Mouse (Mus musculus) brain, adult 10 weeks (tissue): Measurements from ENCODE around the gene Mcrip2. TPM values are rescaled to one million over a fixed set of nuclear protein-coding genes. Genes with fewer than 3 reads are reported as not detected.

Experiments used
- polyA plus RNA-seq: library from polyadenylated mRNA; stranded (reverse); fragments of 350-450 nt; fragmentation: Illumina TruSeq; extraction: RNeasy Lipid Tissue Mini Kit (QIAGEN cat#74804); gene quantifications from one replicate; pipeline ENCODE4 v1.2.3, GENCODE M21; 2015; ENCODE audit warnings: low read depth, low replicate concordance

Mcrip2 gene
- 19.9 TPM for polyA plus RNA-seq

GRCm38 (mm10) chr17:25868601-25869191 is at the start of gene Mcrip2:
Gene Mcrip2, minus strand, starts transcription at chr17:25868764.

DNA sequence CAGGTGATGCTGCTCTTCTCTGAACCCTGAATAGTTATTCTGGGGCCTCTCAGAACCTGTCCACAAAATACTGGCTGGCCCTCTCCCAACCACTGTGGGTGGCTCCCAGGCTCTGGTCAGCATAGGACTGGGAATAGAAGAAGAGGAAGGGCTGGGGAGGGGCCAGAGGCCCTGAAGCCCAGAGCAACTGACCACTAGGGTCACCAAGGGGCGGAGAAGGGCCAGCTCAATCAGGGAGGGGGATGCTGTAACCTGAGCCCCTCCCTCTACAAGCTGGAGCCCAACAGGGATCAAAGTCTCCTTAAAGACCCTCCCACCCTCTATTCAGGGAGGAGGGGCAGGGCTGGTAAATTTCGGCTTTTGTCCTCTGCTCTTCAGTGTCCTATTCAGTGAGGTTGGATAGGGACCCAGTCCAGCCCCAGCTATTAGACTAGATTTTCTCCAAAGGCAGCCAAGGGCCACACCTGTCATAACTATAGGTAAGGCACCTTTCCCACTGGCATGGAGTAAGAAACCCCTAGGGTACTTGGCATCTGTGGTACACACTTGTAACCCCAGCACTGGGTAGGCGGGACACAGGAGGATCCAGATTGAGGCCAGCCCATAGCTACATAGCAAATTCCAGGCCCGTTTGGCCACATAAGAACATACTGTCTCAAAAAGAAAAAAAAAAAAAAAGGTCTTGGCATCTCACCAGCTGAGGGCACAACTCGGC is 11.8 kb upstream of the Mcrip2 start, which contains the start of gene Wfikkn1:
Gene Wfikkn1 (minus strand): TSS at position 663 of the 715 bp plus-strand sequence.

DNA sequence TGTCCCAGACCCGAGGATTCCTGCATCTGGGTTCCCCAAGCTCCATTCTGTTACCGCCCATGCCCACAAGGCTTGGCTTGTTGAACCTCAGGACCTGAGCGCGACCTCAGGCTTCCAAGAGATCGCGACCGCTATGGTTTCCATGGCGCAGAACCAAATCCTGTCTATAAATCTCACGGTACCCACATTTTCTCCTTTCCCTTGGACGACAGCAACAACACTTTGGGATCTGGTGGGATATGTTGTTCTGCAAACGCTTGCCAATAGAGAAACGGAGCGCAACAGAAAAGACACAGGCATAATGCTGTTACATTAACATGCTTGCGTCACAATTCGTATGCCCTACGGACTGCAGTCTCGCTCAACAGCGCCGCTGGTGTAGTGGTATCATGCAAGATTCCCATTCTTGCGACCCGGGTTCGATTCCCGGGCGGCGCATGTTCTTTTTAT is 6.2 kb upstream of the Mcrip2 start, which contains the start of gene Mettl26:
Gene Mettl26 (plus strand): TSS at position 354 of the 450 bp plus-strand sequence.

DNA sequence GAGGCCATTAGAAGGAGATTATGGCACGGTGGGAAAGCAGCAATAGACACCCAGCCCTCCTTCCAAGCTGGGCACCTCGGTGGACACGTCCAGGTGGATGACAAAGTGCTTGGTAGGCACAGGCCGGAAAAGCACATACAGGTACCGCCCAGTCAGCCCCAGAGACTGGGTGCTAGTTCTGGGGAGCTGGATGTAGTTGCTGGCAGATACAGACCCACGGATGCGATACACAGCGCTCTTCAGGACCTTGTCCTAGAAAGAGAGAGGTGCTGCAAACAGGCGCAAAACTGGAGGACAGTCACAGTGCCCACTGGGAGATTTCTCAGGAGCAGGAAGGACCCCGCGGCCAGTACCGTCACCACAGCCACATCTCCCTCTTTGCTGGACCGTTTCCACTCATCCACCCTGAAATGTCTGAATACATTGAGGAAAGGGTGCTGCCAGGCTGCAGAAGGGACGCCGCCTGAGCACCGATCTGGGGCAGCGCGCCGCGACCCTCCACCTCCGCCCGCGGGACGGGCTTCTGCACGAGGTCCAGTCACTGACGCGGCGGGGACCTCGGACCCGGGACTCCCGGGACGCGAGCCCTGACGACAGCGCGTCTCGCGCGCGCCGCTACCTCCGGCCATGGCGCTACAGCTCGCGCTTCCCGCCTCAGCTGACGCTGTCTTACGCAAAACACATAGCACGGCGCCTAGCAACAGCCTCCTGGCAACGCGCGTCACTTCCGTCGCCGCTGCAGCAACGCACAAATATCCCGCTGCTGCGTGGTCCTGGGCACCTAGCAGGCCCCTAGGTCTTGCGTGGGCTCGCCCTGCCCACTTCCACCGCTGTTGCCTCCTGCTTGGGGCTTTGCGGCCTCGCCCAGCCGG is 7.5 kb downstream of the Mcrip2 start, which contains the start of gene Wdr90:
Gene Wdr90 (minus strand): TSS at position 670 of the 872 bp plus-strand sequence.

GRCm38 (mm10) chr17:25844396-25844901 is 24.1 kb downstream of the Mcrip2 start, which contains the start of gene Rhot2:
Gene Rhot2, minus strand, starts transcription at chr17:25844851.

DNA sequence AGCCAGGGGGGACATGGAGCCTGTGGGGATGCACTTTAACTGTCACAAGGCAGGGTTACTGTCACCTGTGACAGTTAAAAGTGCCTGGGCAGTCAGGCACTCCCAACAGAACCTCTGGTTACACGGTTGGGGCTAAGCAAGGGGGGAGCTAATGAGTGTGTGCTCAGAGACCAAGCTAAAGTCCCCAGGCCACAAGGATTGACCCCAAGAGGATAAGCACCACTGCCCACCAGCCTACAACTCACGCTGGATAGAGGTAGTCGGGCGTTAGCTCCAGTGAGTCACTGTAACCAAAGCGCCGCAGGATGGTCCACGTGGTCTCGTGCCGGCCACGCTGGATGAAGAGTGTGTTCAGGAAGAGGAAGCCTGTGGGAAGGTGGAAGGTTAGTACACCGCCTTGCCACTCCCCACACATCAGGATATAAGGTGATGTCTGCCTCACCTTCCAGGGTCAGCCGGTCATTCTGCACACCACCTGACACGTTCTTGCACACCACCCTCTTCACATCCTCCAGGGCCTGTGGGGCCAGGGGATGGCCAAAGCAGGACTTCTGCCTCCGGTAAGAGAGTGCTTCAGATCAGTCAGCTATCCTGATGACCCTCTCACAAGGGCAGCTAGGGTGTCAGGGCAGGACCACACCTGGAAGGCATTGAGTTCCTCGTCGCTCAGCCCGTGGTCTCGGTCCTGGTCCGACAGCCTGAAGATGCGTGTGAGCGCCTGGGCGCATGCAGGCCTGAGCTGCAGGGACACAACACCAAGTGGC is 27.3 kb downstream of the Mcrip2 start, which contains the start of gene Gm20683:
Gene Gm20683 (minus strand): TSS at position 647 of the 764 bp plus-strand sequence.

DNA sequence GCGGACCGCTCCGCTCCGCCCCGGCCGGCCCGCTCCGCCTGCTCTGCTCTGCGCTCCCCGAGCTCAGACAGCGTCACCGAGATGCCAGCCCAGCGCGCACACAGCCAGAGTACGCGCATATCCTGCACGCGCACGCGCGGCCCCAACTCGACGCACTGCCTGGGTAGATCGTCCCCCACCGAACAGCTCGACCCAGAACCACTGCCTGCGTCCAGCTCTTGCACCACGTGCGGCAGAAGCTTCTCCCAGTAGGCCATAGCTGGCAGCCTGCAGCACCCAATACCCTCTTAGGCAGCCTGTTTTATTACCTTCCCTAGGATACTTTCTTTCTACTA is 31.5 kb downstream of the Mcrip2 start, which contains the start of gene Rhbdl1:
Gene Rhbdl1 (minus strand): TSS at position 220 of the 335 bp plus-strand sequence.

GRCm38 (mm10) chr17:25833291-25833663 is 35.3 kb downstream of the Mcrip2 start, which contains the start of gene Stub1:
Gene Stub1, minus strand, starts transcription at chr17:25833404.

GRCm38 (mm10) chr17:25828712-25829557 is 39.6 kb downstream of the Mcrip2 start, which contains the start of gene Jmjd8:
Gene Jmjd8, plus strand, starts transcription at chr17:25828867.

DNA sequence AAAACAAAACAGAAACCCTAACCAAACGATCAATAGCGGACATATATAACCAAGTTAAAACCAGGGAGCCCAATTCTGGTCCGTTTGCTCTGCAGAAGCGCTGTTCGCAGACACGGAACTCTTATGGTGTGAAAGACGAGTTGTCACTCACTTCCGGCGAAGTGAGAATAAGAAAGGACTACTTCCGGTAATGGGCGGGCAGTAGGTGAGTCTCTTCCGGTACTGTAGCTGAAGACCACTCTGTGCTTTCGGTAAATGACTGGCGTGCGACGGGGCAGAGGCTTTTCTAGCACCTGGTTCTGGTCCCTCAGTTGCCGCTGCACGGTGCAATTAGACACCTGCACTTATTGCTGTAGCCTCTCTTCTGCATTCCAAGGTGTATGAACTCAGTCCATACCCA is 45.1 kb downstream of the Mcrip2 start, which contains the start of gene Wdr24:
Gene Wdr24 (plus strand): TSS at position 176 of the 400 bp plus-strand sequence.

Other genes with a start within 250 kb of the Mcrip2 start
- gene Gng13, start 151.6 kb downstream of the Mcrip2 start, polyA plus RNA-seq, result 297 TPM
- gene Chtf18, start 141.3 kb downstream of the Mcrip2 start, polyA plus RNA-seq, result 1.5 TPM
- gene Rpusd1, start 141.1 kb downstream of the Mcrip2 start, polyA plus RNA-seq, result 78.9 TPM
- 0.33 TPM for gene Mslnl, start 132.7 kb downstream of the Mcrip2 start, polyA plus RNA-seq
- gene Msln, start 114.4 kb downstream of the Mcrip2 start, polyA plus RNA-seq, result 2.9 TPM
- gene Narfl, start 95.0 kb downstream of the Mcrip2 start, polyA plus RNA-seq, result 32.3 TPM
- gene Haghl, start 83.1 kb downstream of the Mcrip2 start, polyA plus RNA-seq, result 139 TPM
- gene Ccdc78, start 82.2 kb downstream of the Mcrip2 start, polyA plus RNA-seq, result 0.62 TPM
- 88.4 TPM for gene Fam173a, start 75.9 kb downstream of the Mcrip2 start, polyA plus RNA-seq
- 1.7 TPM for gene AC134908.4, start 73.1 kb downstream of the Mcrip2 start, polyA plus RNA-seq
- 128 TPM for gene Metrn, start 71.6 kb downstream of the Mcrip2 start, polyA plus RNA-seq
- gene Fbxl16, start 59.7 kb downstream of the Mcrip2 start, polyA plus RNA-seq, result 572 TPM
- 22.9 TPM for gene Wdr24, start 45.1 kb downstream of the Mcrip2 start, polyA plus RNA-seq
- 42.7 TPM for gene Jmjd8, start 39.9 kb downstream of the Mcrip2 start, polyA plus RNA-seq
- gene Stub1, start 35.4 kb downstream of the Mcrip2 start, polyA plus RNA-seq, result 169 TPM
- gene Rhbdl1, start 31.5 kb downstream of the Mcrip2 start, polyA plus RNA-seq, result 44.6 TPM
- 23.4 TPM for gene Gm20683, start 27.0 kb downstream of the Mcrip2 start, polyA plus RNA-seq
- gene Rhot2, start 23.9 kb downstream of the Mcrip2 start, polyA plus RNA-seq, result 84.4 TPM
- 21.2 TPM for gene Wdr90, start 7.3 kb downstream of the Mcrip2 start, polyA plus RNA-seq
- 49.7 TPM for gene Mettl26, start 6.3 kb upstream of the Mcrip2 start, polyA plus RNA-seq
- gene Wfikkn1, start 12.1 kb upstream of the Mcrip2 start, polyA plus RNA-seq, result 0.33 TPM
- gene Rab40c, start 51.0 kb upstream of the Mcrip2 start, polyA plus RNA-seq, result 40.3 TPM
- gene Pigq, start 76.2 kb upstream of the Mcrip2 start, polyA plus RNA-seq, result 95.8 TPM
- gene Nhlrc4, start 76.2 kb upstream of the Mcrip2 start, polyA plus RNA-seq, result 0.42 TPM
- gene A930017K11Rik, start 83.8 kb upstream of the Mcrip2 start, polyA plus RNA-seq, result 0.97 TPM
- 23.5 TPM for gene Capn15, start 117.0 kb upstream of the Mcrip2 start, polyA plus RNA-seq
- gene Rab11fip3, start 200.8 kb upstream of the Mcrip2 start, polyA plus RNA-seq, result 54.5 TPM
- 35.9 TPM for gene Decr2, start 221.6 kb upstream of the Mcrip2 start, polyA plus RNA-seq
- 4.6 TPM for gene Nme4, start 226.8 kb upstream of the Mcrip2 start, polyA plus RNA-seq
- 11.9 TPM for gene Tmem8, start 244.5 kb upstream of the Mcrip2 start, polyA plus RNA-seq